Mouse (Mus musculus): Measurements from ENCODE around the gene Fam168a. TPM values are rescaled to one million over a fixed set of nuclear protein-coding genes. Genes with fewer than 3 reads are reported as not detected.

Fam168a gene
- total and polyA plus RNA-seq, 3 experiments, result 3.1 to 19.2 TPM; not detected in 1

GRCm38 (mm10) chr7:100744372-100744771 is 37.9 kb downstream of the Fam168a start:
- Histone ChIP-seq H3K9me3 (replicated peaks; ENCODE audit: insufficient read depth, low read length) (no peaks in the 10 kb centered on the region), H3K79me2 (ENCODE audit: control insufficient read depth, insufficient read depth, low read length, poor library complexity) (no peaks in the 10 kb centered on the region), H3K27me3 (ENCODE audit: control insufficient read depth in 1 of 2, insufficient read depth in 2 of 2, low read length in 2 of 2) (no peaks in the 10 kb centered on the region), H3K36me3 (ENCODE audit: control insufficient read depth in 1 of 2, insufficient read depth in 2 of 2, low read length in 2 of 2) (peaks cover 0 to 8% of the 10 kb centered on the region in 2 experiments; a peak in 2 of 4 replicates), H3K4me3 (ENCODE audit: control insufficient read depth in 1 of 2, insufficient read depth in 1 of 2, low read depth in 2 of 2, low read length in 2 of 2) (no peak overlapping the region), H3K4me1 (ENCODE audit: control insufficient read depth in 1 of 2, insufficient read depth in 2 of 2, low read length in 2 of 2) (peaks cover 0 to 6% of the 10 kb centered on the region in 2 experiments; a peak in 2 of 4 replicates), H3K9ac (ENCODE audit: control insufficient read depth, low read depth, low read length, poor library complexity, severe bottlenecking) (no peak overlapping the region), H3K27ac (ENCODE audit: control insufficient read depth, low read depth, low read length) (no peak overlapping the region)
- no peak for DNase-seq (ENCODE audit: low read depth, low spot score)
- no peak for TF ChIP-seq SMC3 (IDR thresholded peaks at IDR 0.05; ENCODE audit: low read depth, low read length)
- TF ChIP-seq POLR2A (IDR thresholded peaks at IDR 0.05; ENCODE audit: control insufficient read depth in 1 of 2, insufficient read depth in 1 of 2, low read depth in 1 of 2, low read length in 2 of 2, poor library complexity in 1 of 2), result no peak
- TF ChIP-seq NRF1 (IDR thresholded peaks at IDR 0.05; ENCODE audit: insufficient read depth, low read depth, low read length, poor library complexity, severe bottlenecking), result no peak
- no peak for TF ChIP-seq TBP (IDR thresholded peaks at IDR 0.05; ENCODE audit: low read depth, low read length)
- TF ChIP-seq MYB (IDR thresholded peaks at IDR 0.05; ENCODE audit: low read depth, low read length), result no peak
- TF ChIP-seq KAT2A (conservative IDR thresholded peaks at IDR 0.05; ENCODE audit: low read depth, low read length), result no peak
- TF ChIP-seq MAZ (IDR thresholded peaks at IDR 0.05; ENCODE audit: low read depth, low read length), result no peak
- TF ChIP-seq ELF1 (IDR thresholded peaks at IDR 0.05; ENCODE audit: low read depth, low read length), result no peak
- TF ChIP-seq SIN3A (IDR thresholded peaks at IDR 0.05; ENCODE audit: low read length), result no peak
- TF ChIP-seq MYC (IDR thresholded peaks at IDR 0.05; ENCODE audit: low read depth, low read length), result no peak
- TF ChIP-seq CHD2 (IDR thresholded peaks at IDR 0.05; ENCODE audit: low read length), result no peak

GRCm38 (mm10) chr7:100750101-100750500 is 43.7 kb downstream of the Fam168a start:
- peaks cover 0 to 16% of the 10 kb centered on the region in 2 experiments; a peak in 2 of 4 replicates for H3K36me3 ChIP-seq (ENCODE audit: control insufficient read depth in 1 of 2, insufficient read depth in 2 of 2, low read length in 2 of 2)
- TF ChIP-seq KAT2A (conservative IDR thresholded peaks at IDR 0.05; ENCODE audit: low read depth, low read length), result no peak
- 0 out of 2 replicates have a peak, but pooled peaks have one; percentile 23 for TF ChIP-seq ETS1 (IDR thresholded peaks at IDR 0.05; ENCODE audit: low read depth, low read length)
- peak; percentile 81 for TF ChIP-seq CHD2 (IDR thresholded peaks at IDR 0.05; ENCODE audit: low read length)
- no peak for TF ChIP-seq ZNF384 (IDR thresholded peaks at IDR 0.05; ENCODE audit: low read depth, low read length)
- 0 out of 2 replicates have a peak, but pooled peaks have one; percentile 15 for TF ChIP-seq MAFK (IDR thresholded peaks at IDR 0.05; ENCODE audit: borderline replicate concordance, low read depth, low read length)
- no peak for TF ChIP-seq TBP (IDR thresholded peaks at IDR 0.05; ENCODE audit: low read depth, low read length)
- TF ChIP-seq CTCF (IDR thresholded peaks at IDR 0.05 in 2 of 3, conservative IDR thresholded peaks at IDR 0.05 in 1 of 3; ENCODE audit: control insufficient read depth in 1 of 3, insufficient read depth in 1 of 3, low read depth in 2 of 3, low read length in 3 of 3, poor library complexity in 1 of 3, severe bottlenecking in 1 of 3), result no peak
- peak; percentile 81 for TF ChIP-seq JUND (IDR thresholded peaks at IDR 0.05; ENCODE audit: low read depth, low read length)
- no peak for TF ChIP-seq MYB (IDR thresholded peaks at IDR 0.05; ENCODE audit: low read depth, low read length)
- TF ChIP-seq MAZ (IDR thresholded peaks at IDR 0.05; ENCODE audit: low read depth, low read length), result no peak
- peak in 1 of 2 experiments; percentile 31; a peak in 2 of 4 replicates for TF ChIP-seq EP300 (IDR thresholded peaks at IDR 0.05; ENCODE audit: low read depth in 1 of 2, low read length in 2 of 2)
- H3K9me3 ChIP-seq (replicated peaks; ENCODE audit: insufficient read depth, low read length), result no peaks in the 10 kb centered on the region
- no peak overlapping the region for H3K9ac ChIP-seq (ENCODE audit: control insufficient read depth, low read depth, low read length, poor library complexity, severe bottlenecking)
- H3K27ac ChIP-seq (ENCODE audit: control insufficient read depth, low read depth, low read length), result peak overlapping the region; percentile 64
- DNase-seq (ENCODE audit: low read depth, low spot score), result peak; percentile 80
- H3K4me3 ChIP-seq (ENCODE audit: control insufficient read depth in 1 of 2, insufficient read depth in 1 of 2, low read depth in 2 of 2, low read length in 2 of 2), result no peak overlapping the region
- H3K27me3 ChIP-seq (ENCODE audit: control insufficient read depth in 1 of 2, insufficient read depth in 2 of 2, low read length in 2 of 2), result no peaks in the 10 kb centered on the region
- peaks cover 0 to 8% of the 10 kb centered on the region in 2 experiments; a peak in 3 of 4 replicates for H3K4me1 ChIP-seq (ENCODE audit: control insufficient read depth in 1 of 2, insufficient read depth in 2 of 2, low read length in 2 of 2)
- H3K79me2 ChIP-seq (ENCODE audit: control insufficient read depth, insufficient read depth, low read length, poor library complexity), result no peaks in the 10 kb centered on the region
